Mouse (Mus musculus): Measurements from ENCODE around the gene Grn. TPM values are rescaled to one million over a fixed set of nuclear protein-coding genes. Genes with fewer than 3 reads are reported as not detected.

Grn gene
- polyA plus RNA-seq, 1 experiment from 2014 or later = 126 TPM

GRCm38 (mm10) chr11:102393719-102394420 is 36.2 kb upstream of the Grn start:
- ATAC-seq (ENCODE audit: insufficient number of reproducible peaks, insufficient read depth, low FRiP score, low TSS enrichment) = peak; percentile 63; the same call in 1 of the 2 replicates
- H3K27ac ChIP-seq = no peak overlapping the region; the same call in 1 of the 2 replicates
- H3K9ac ChIP-seq = peak overlapping the region; percentile 34
- peaks cover 38% of the 10 kb centered on the region for H3K27me3 ChIP-seq
- 7% methylated on average over 17 of the region's 17 CpGs for WGBS
- H3K9me3 ChIP-seq = no peaks in the 10 kb centered on the region
- H3K36me3 ChIP-seq = no peaks in the 10 kb centered on the region
- peaks cover 24% of the 10 kb centered on the region for H3K4me1 ChIP-seq
- H3K4me3 ChIP-seq = peak overlapping the region; percentile 43
- H3K4me2 ChIP-seq (replicated peaks) = peak overlapping the region; percentile 87

- ATAC-seq (ENCODE audit: insufficient number of reproducible peaks, insufficient read depth, low FRiP score, low TSS enrichment) = no peak
- 70% methylated on average over 9 of the region's 9 CpGs for WGBS
- Histone ChIP-seq H3K9me3 (no peaks in the 10 kb centered on the region), H3K27me3 (peaks cover 45% of the 10 kb centered on the region), H3K36me3 (no peaks in the 10 kb centered on the region), H3K9ac (no peak overlapping the region), H3K27ac (no peak overlapping the region), H3K4me2 (replicated peaks) (peak overlapping the region; percentile 87), H3K4me1 (peaks cover 27% of the 10 kb centered on the region), H3K4me3 (peak overlapping the region; percentile 43; the same call in 1 of the 2 replicates)
Measured at GRCm38 (mm10) chr11:102394421-102395124, 35.5 kb upstream of the Grn start.

GRCm38 (mm10) chr11:102395250-102395649 is 34.9 kb upstream of the Grn start:
- H3K9ac ChIP-seq = no peak overlapping the region
- WGBS = 2% methylated on average over 5 of the region's 5 CpGs
- H3K36me3 ChIP-seq = no peaks in the 10 kb centered on the region
- H3K27me3 ChIP-seq = peaks cover 52% of the 10 kb centered on the region
- ATAC-seq (ENCODE audit: insufficient number of reproducible peaks, insufficient read depth, low FRiP score, low TSS enrichment) = no peak
- H3K4me3 ChIP-seq = no peak overlapping the region
- H3K9me3 ChIP-seq = no peaks in the 10 kb centered on the region
- H3K4me2 ChIP-seq (replicated peaks) = 0 out of 2 replicates have a peak overlapping the region, but pooled peaks have one; percentile 87
- peaks cover 34% of the 10 kb centered on the region for H3K4me1 ChIP-seq
- H3K27ac ChIP-seq = no peak overlapping the region

- H3K27me3 ChIP-seq = peaks cover 62% of the 10 kb centered on the region
- no peaks in the 10 kb centered on the region for H3K9me3 ChIP-seq
- H3K4me3 ChIP-seq = no peak overlapping the region
- peaks cover 38% of the 10 kb centered on the region for H3K4me1 ChIP-seq
- H3K27ac ChIP-seq = no peak overlapping the region
- no peak overlapping the region for H3K9ac ChIP-seq
- 57% methylated on average over 6 of the region's 6 CpGs for WGBS
- no peak for ATAC-seq (ENCODE audit: insufficient number of reproducible peaks, insufficient read depth, low FRiP score, low TSS enrichment)
- no peaks in the 10 kb centered on the region for H3K36me3 ChIP-seq
- no peak overlapping the region for H3K4me2 ChIP-seq (replicated peaks)
Measured at GRCm38 (mm10) chr11:102396263-102396662, 33.9 kb upstream of the Grn start.

- Histone ChIP-seq H3K4me3 (no peak overlapping the region), H3K27me3 (peaks cover 66% of the 10 kb centered on the region), H3K4me1 (peaks cover 42% of the 10 kb centered on the region), H3K4me2 (replicated peaks) (no peak overlapping the region), H3K9me3 (no peaks in the 10 kb centered on the region), H3K9ac (no peak overlapping the region), H3K36me3 (no peaks in the 10 kb centered on the region), H3K27ac (no peak overlapping the region)
- ATAC-seq (ENCODE audit: insufficient number of reproducible peaks, insufficient read depth, low FRiP score, low TSS enrichment) = no peak
- WGBS = 72% methylated on average over 7 of the region's 7 CpGs
Measured at GRCm38 (mm10) chr11:102396671-102397141, 33.4 kb upstream of the Grn start.

- Histone ChIP-seq H3K9me3 (no peaks in the 10 kb centered on the region), H3K27ac (no peak overlapping the region), H3K36me3 (peaks cover 12% of the 10 kb centered on the region), H3K4me3 (no peak overlapping the region), H3K9ac (no peak overlapping the region), H3K27me3 (peaks cover 76% of the 10 kb centered on the region), H3K4me1 (peaks cover 36% of the 10 kb centered on the region), H3K4me2 (replicated peaks) (no peak overlapping the region)
- ATAC-seq (ENCODE audit: insufficient number of reproducible peaks, insufficient read depth, low FRiP score, low TSS enrichment) = no peak
- WGBS = 75% methylated on average over 20 of the region's 20 CpGs
Measured at GRCm38 (mm10) chr11:102398007-102398825, 31.9 kb upstream of the Grn start.

- Histone ChIP-seq H3K4me1 (peaks cover 28% of the 10 kb centered on the region; the same call in 1 of the 2 replicates), H3K9me3 (no peaks in the 10 kb centered on the region), H3K27ac (no peak overlapping the region), H3K27me3 (peaks cover 73% of the 10 kb centered on the region), H3K4me3 (0 out of 2 replicates have a peak overlapping the region, but pooled peaks have one; percentile 32), H3K4me2 (replicated peaks) (peak overlapping the region; percentile 58), H3K9ac (no peak overlapping the region), H3K36me3 (peaks cover 21% of the 10 kb centered on the region)
- 16% methylated on average over 15 of the region's 15 CpGs for WGBS
- no peak for ATAC-seq (ENCODE audit: insufficient number of reproducible peaks, insufficient read depth, low FRiP score, low TSS enrichment)
Measured at GRCm38 (mm10) chr11:102399107-102399506, 31.0 kb upstream of the Grn start.

- 1% methylated on average over 34 of the region's 34 CpGs for WGBS
- H3K4me1 ChIP-seq = peaks cover 24% of the 10 kb centered on the region; the same call in 1 of the 2 replicates
- H3K27ac ChIP-seq = no peak overlapping the region
- peaks cover 26% of the 10 kb centered on the region for H3K36me3 ChIP-seq
- ATAC-seq (ENCODE audit: insufficient number of reproducible peaks, insufficient read depth, low FRiP score, low TSS enrichment) = no peak
- peaks cover 69% of the 10 kb centered on the region for H3K27me3 ChIP-seq
- H3K9me3 ChIP-seq = no peaks in the 10 kb centered on the region
- H3K4me2 ChIP-seq (replicated peaks) = peak overlapping the region; percentile 58
- peak overlapping the region; percentile 37 for H3K9ac ChIP-seq
- H3K4me3 ChIP-seq = peak overlapping the region; percentile 32
Measured at GRCm38 (mm10) chr11:102399610-102400072, 30.5 kb upstream of the Grn start.

GRCm38 (mm10) chr11:102400513-102401084 is 29.5 kb upstream of the Grn start:
- Histone ChIP-seq H3K9ac (no peak overlapping the region), H3K9me3 (no peaks in the 10 kb centered on the region), H3K27me3 (peaks cover 63% of the 10 kb centered on the region), H3K36me3 (peaks cover 30% of the 10 kb centered on the region), H3K4me1 (peaks cover 29% of the 10 kb centered on the region), H3K4me3 (no peak overlapping the region), H3K27ac (no peak overlapping the region), H3K4me2 (replicated peaks) (no peak overlapping the region)
- WGBS = 21% methylated on average over 12 of the region's 12 CpGs
- ATAC-seq (ENCODE audit: insufficient number of reproducible peaks, insufficient read depth, low FRiP score, low TSS enrichment) = no peak

GRCm38 (mm10) chr11:102401898-102402500 is 28.1 kb upstream of the Grn start:
- Histone ChIP-seq H3K27me3 (peaks cover 54% of the 10 kb centered on the region), H3K4me3 (no peak overlapping the region), H3K9ac (no peak overlapping the region), H3K9me3 (no peaks in the 10 kb centered on the region), H3K36me3 (peaks cover 30% of the 10 kb centered on the region), H3K27ac (no peak overlapping the region), H3K4me1 (peaks cover 40% of the 10 kb centered on the region), H3K4me2 (replicated peaks) (no peak overlapping the region)
- WGBS = 56% methylated on average over 12 of the region's 12 CpGs
- no peak for ATAC-seq (ENCODE audit: insufficient number of reproducible peaks, insufficient read depth, low FRiP score, low TSS enrichment)

GRCm38 (mm10) chr11:102403657-102404056 is 26.5 kb upstream of the Grn start:
- no peak overlapping the region for H3K9ac ChIP-seq
- WGBS = 94% methylated on average over 11 of the region's 11 CpGs
- H3K36me3 ChIP-seq = peaks cover 30% of the 10 kb centered on the region
- no peak overlapping the region for H3K4me3 ChIP-seq
- H3K27me3 ChIP-seq = peaks cover 38% of the 10 kb centered on the region
- ATAC-seq (ENCODE audit: insufficient number of reproducible peaks, insufficient read depth, low FRiP score, low TSS enrichment) = no peak
- peaks cover 40% of the 10 kb centered on the region for H3K4me1 ChIP-seq
- H3K9me3 ChIP-seq = no peaks in the 10 kb centered on the region
- H3K27ac ChIP-seq = no peak overlapping the region
- no peak overlapping the region for H3K4me2 ChIP-seq (replicated peaks)

Data from embryonic facial prominence, embryonic 12.5 days (tissue).